Mouse (Mus musculus) hindbrain, embryonic 14.5 days (tissue): ENCODE data around the gene Ccnt1. TPM values are rescaled to one million over a fixed set of nuclear protein-coding genes. Genes with fewer than 3 reads are reported as not detected.
"Not testable (repeated sequence)": the region's sequence is repeated elsewhere in the genome, so short reads cannot be mapped to it uniquely, and the experiment has no call there.

Experiments
- ATAC-seq: fragments of 200-750 bp; cut with Nextera tagmentation; 2 replicates; pipeline ENCODE4 v1.8.0; 2017; ENCODE audit warnings: moderate number of reproducible peaks, mild to moderate bottlenecking, moderate TSS enrichment, moderate library complexity; ENCODE audit not compliant: low FRiP score
- DNase-seq: peaks from one replicate; pipeline ENCODE4 v3.0.0-alpha.2; 2015; ENCODE audit warnings: low spot score
- H3K27ac ChIP-seq: fragments of 300-500 bp; sonication (generic); 2 replicates; pipeline ENCODE4 v1.5.1; 2014; ENCODE audit warnings: mild to moderate bottlenecking, moderate library complexity
- H3K27me3 ChIP-seq: fragments of 300-500 bp; sonication (generic); 2 replicates; pipeline ENCODE4 v1.6.1; 2014; ENCODE audit warnings: mild to moderate bottlenecking, low read length, mixed read lengths; ENCODE audit not compliant: control insufficient read depth, insufficient read depth
- H3K36me3 ChIP-seq: fragments of 300-500 bp; sonication (generic); replicated peaks from 2 replicates; pipeline ENCODE4 v1.6.1; 2014; ENCODE audit not compliant: control insufficient read depth, insufficient read depth
- H3K4me1 ChIP-seq: fragments of 300-500 bp; sonication (generic); replicated peaks from 2 replicates; pipeline ENCODE4 v1.6.1; 2014; ENCODE audit warnings: antibody characterized with exemption, low read length, mixed read lengths; ENCODE audit not compliant: control insufficient read depth, insufficient read depth
- H3K4me2 ChIP-seq: fragments of 300-500 bp; sonication (generic); replicated peaks from 2 replicates; pipeline ENCODE4 v1.6.1; 2014; ENCODE audit warnings: mild to moderate bottlenecking, moderate library complexity
- H3K4me3 ChIP-seq: fragments of 300-500 bp; sonication (generic); replicated peaks from 2 replicates; pipeline ENCODE4 v1.5.1; 2014; ENCODE audit warnings: mild to moderate bottlenecking, low read length
- H3K9ac ChIP-seq: fragments of 300-500 bp; sonication (generic); 2 replicates; pipeline ENCODE4 v1.6.1; 2014
- H3K9me3 ChIP-seq: fragments of 300-500 bp; sonication (generic); 2 replicates; pipeline ENCODE4 v1.6.1; 2016; ENCODE audit warnings: low read length; ENCODE audit not compliant: control insufficient read depth
- WGBS: fragments of 180-500 bp; shearing (Covaris S2); extraction: QIAGEN DNeasy Blood & Tissue Kit; methylation state at CpG from one replicate; pipeline ENCODE4 v1.1.7; 2014; 5-methylcytosine and 5-hydroxymethylcytosine counted together
- polyA plus RNA-seq: library from polyadenylated mRNA; unstranded; fragments of >200 nt; fragmentation: Nextera tagmentation; extraction: Ambion mirVana; gene quantifications from 2 replicates; pipeline ENCODE4 v1.2.1, GENCODE M21; 2014

The Ccnt1 gene
- polyA plus RNA-seq, 1 experiment from 2014 or later = 59.8 TPM

- no peak overlapping the region for H3K4me2 ChIP-seq
- no peak overlapping the region for H3K9ac ChIP-seq
- H3K4me1 ChIP-seq = no peaks in the 10 kb centered on the region
- ATAC-seq (no peak), DNase-seq (peak; percentile 51)
- no peaks in the 10 kb centered on the region for H3K9me3 ChIP-seq
- H3K27me3 ChIP-seq = no peaks in the 10 kb centered on the region
- 74% methylated on average over 16 of the region's 16 CpGs for WGBS
- H3K4me3 ChIP-seq = no peak overlapping the region
- no peak overlapping the region for H3K27ac ChIP-seq
- peaks cover 50% of the 10 kb centered on the region for H3K36me3 ChIP-seq
Observed at GRCm38 (mm10) chr15:98517380-98518355, 53.1 kb downstream of the Ccnt1 start.

DNA sequence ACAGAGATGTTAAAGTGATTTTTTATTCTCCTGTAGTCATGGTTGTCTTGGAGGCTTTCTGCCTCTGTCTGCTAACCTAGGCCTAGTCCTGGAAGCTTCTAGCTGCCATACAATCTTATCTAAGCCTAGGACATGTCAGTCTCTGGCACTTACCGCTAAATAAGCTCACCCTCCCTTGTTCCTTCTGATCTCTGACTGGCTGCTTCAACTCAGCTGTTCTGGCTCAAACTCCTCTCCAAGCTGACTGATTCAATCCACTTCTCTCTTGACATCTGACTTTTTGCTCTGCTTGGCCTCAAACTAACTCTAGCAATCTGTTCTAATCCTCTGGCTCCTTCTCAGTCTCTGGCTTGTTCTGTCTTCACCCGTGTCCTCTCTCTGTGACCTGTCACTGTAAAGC lies 55.9 kb downstream of the Ccnt1 start:
- H3K4me2 ChIP-seq, ATAC-seq, DNase-seq, H3K4me3 ChIP-seq, H3K9ac ChIP-seq, H3K9me3 ChIP-seq, H3K27ac ChIP-seq, H3K27me3 ChIP-seq: not testable (repeated sequence)
- 91% methylated on average over 2 of the region's 2 CpGs for WGBS
- Histone ChIP-seq H3K36me3 (peaks cover 22% of the 10 kb centered on the region), H3K4me1 (peaks cover 11% of the 10 kb centered on the region)

- Histone ChIP-seq H3K9ac (no peak overlapping the region), H3K4me3 (no peak overlapping the region)
- 87% methylated on average over 8 of the region's 8 CpGs for WGBS
Observed at GRCm38 (mm10) chr15:98514146-98514545, 56.6 kb downstream of the Ccnt1 start.

DNA sequence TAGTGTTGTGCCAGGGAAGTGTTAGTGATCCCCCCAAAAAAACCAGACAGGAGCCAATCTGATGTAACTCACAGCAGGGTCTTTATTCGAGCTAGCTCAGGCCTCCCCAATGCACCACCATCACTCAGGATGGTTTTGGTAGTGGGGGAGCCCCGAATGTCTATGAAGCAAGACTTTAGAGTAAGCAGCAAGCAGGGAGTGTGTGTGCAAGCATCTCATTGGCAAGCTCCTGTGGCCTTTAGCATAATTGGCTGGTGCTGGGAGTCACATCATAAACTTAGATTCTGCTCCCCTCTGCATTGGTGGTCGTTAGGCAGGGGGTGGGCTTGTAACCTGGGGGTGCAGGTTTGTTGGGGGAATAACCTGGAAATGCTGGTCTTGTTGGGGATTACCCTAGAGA lies 57.0 kb downstream of the Ccnt1 start:
- WGBS = 80% methylated on average over 3 of the region's 3 CpGs
- H3K4me3 ChIP-seq = not testable (repeated sequence)

More at GRCm38 (mm10) chr15:98514146-98514545, 56.6 kb downstream of the Ccnt1 start:
- no peak overlapping the region for H3K27ac ChIP-seq
- H3K36me3 ChIP-seq = peaks cover 16% of the 10 kb centered on the region
- H3K4me1 ChIP-seq = peaks cover 11% of the 10 kb centered on the region
- no peak overlapping the region for H3K4me2 ChIP-seq
- no peaks in the 10 kb centered on the region for H3K9me3 ChIP-seq
- DNase-seq = no peak
- H3K27me3 ChIP-seq = no peaks in the 10 kb centered on the region
- ATAC-seq = no peak

GRCm38 (mm10) chr15:98512799-98513321 lies 57.9 kb downstream of the Ccnt1 start:
- peaks cover 8% of the 10 kb centered on the region for H3K36me3 ChIP-seq
- H3K9ac ChIP-seq = no peak overlapping the region
- ATAC-seq (no peak), DNase-seq (no peak)
- 49% methylated on average over 17 of the region's 17 CpGs for WGBS
- H3K4me3 ChIP-seq = no peak overlapping the region
- no peaks in the 10 kb centered on the region for H3K9me3 ChIP-seq
- no peak overlapping the region for H3K4me2 ChIP-seq
- H3K27ac ChIP-seq = no peak overlapping the region
- peaks cover 11% of the 10 kb centered on the region for H3K4me1 ChIP-seq
- no peaks in the 10 kb centered on the region for H3K27me3 ChIP-seq

More for the DNA sequence above, 57.0 kb downstream of the Ccnt1 start:
- H3K4me1 ChIP-seq = peaks cover 11% of the 10 kb centered on the region
- H3K27me3 ChIP-seq, DNase-seq, H3K4me2 ChIP-seq, H3K9ac ChIP-seq, H3K27ac ChIP-seq, ATAC-seq, H3K9me3 ChIP-seq: not testable (repeated sequence)
- peaks cover 16% of the 10 kb centered on the region for H3K36me3 ChIP-seq

GRCm38 (mm10) chr15:98512232-98512631 lies 58.5 kb downstream of the Ccnt1 start:
- Histone ChIP-seq H3K36me3 (peaks cover 2% of the 10 kb centered on the region; the same call in 1 of the 2 replicates), H3K9ac (no peak overlapping the region), H3K4me3 (no peak overlapping the region), H3K27ac (no peak overlapping the region), H3K4me1 (peaks cover 11% of the 10 kb centered on the region), H3K4me2 (no peak overlapping the region), H3K9me3 (no peaks in the 10 kb centered on the region), H3K27me3 (no peaks in the 10 kb centered on the region)
- 59% methylated on average over 8 of the region's 8 CpGs for WGBS
- ATAC-seq (no peak), DNase-seq (no peak)

GRCm38 (mm10) chr15:98511386-98511928 lies 59.3 kb downstream of the Ccnt1 start:
- WGBS = 50% methylated on average over 13 of the region's 13 CpGs
- DNase-seq (no peak), ATAC-seq (no peak)
- no peak overlapping the region for H3K9ac ChIP-seq
- H3K27ac ChIP-seq = no peak overlapping the region
- H3K4me3 ChIP-seq = no peak overlapping the region
- peak overlapping the region; percentile 49; the same call in 1 of the 2 replicates for H3K4me2 ChIP-seq
- peaks cover 11% of the 10 kb centered on the region for H3K4me1 ChIP-seq
- no peaks in the 10 kb centered on the region for H3K9me3 ChIP-seq
- H3K36me3 ChIP-seq = no peaks in the 10 kb centered on the region
- H3K27me3 ChIP-seq = no peaks in the 10 kb centered on the region

DNA sequence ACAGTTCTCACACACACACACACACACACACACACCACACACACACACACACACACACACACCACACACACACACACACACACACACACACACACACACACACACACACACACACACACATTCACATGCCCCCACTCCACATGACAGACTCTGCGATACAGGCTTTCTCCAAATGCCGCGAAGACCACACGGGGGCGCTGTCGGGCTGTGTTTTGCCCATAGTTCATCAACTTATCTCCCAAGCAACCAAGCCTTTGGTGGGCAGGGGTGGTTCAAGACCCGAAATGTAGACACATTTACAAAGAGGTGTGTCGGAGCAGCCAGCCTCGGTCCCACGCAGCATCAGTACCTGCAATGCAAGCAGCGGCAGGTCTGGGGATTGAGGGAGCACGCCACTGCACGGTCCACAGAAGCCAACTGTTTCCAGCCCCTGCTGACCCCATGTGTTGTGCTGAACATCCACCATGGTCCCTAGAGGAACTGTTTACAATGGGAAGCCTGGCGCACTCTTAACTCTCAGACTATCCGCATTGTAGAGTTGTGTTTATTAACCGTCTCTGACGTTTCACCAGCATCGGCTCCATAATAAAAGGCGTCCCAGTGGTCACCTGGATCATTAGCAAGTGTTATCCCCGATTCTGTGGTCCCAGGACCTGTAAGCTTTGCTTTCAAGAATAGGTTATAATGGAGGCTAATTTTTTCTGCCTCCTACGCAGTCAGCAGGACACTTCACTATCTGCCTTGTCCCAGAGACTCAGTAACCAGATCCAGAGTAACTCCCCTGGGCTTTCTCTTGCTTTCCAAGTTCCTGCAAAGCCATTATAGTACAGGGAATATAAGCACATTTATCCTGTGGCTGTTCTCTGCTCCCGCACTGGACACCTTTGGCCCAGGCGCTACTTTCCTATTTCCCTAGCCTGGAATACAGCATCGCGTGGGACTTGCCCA lies 60.0 kb downstream of the Ccnt1 start:
- no peaks in the 10 kb centered on the region for H3K27me3 ChIP-seq
- H3K27ac ChIP-seq = no peak overlapping the region
- no peak; the same call in 1 of the 2 replicates for ATAC-seq
- no peaks in the 10 kb centered on the region for H3K36me3 ChIP-seq
- DNase-seq = peak; percentile 83
- 27% methylated on average over 25 of the region's 25 CpGs for WGBS
- peak overlapping the region; percentile 19 for H3K4me3 ChIP-seq
- peak overlapping the region; percentile 49 for H3K4me2 ChIP-seq
- no peak overlapping the region for H3K9ac ChIP-seq
- no peaks in the 10 kb centered on the region for H3K9me3 ChIP-seq
- peaks cover 11% of the 10 kb centered on the region for H3K4me1 ChIP-seq
